Mouse (Mus musculus) CH12.LX (cell line): ENCODE data around the gene Megf11. TPM values are rescaled to one million over a fixed set of nuclear protein-coding genes. Genes with fewer than 3 reads are reported as not detected.

ENCODE experiments used
- DNase-seq: peaks from one replicate; pipeline ENCODE4 v3.0.0-alpha.2; 2013; ENCODE audit errors: extremely low read depth
- H3K27ac ChIP-seq: 2 replicates; pipeline ENCODE4 v1.5.1; 2012; ENCODE audit warnings: low read depth, mild to moderate bottlenecking, control low read depth, moderate library complexity; ENCODE audit not compliant: insufficient read depth
- H3K27me3 ChIP-seq: replicated peaks from 2 replicates; pipeline ENCODE3; 2012; ENCODE audit warnings: inconsistent platforms
- H3K36me3 ChIP-seq, 2 experiments: replicated peaks in 1 of 2; 2 replicates each; pipeline versions ENCODE3 to v1.6.1; 2012; ENCODE audit warnings: inconsistent platforms in 1 of 2, low read length in 1 of 2, mild to moderate bottlenecking in 1 of 2, mixed read lengths in 1 of 2, moderate library complexity in 1 of 2; ENCODE audit not compliant: control insufficient read depth in 1 of 2, insufficient read depth in 1 of 2
- H3K4me1 ChIP-seq, 2 experiments: 2 replicates each; pipeline ENCODE4 v1.6.1; 2012; ENCODE audit warnings: inconsistent platforms in 1 of 2, moderate library complexity in 1 of 2; ENCODE audit not compliant: insufficient read depth in 2 of 2, control insufficient read depth in 1 of 2
- H3K4me2 ChIP-seq: 2 replicates; pipeline ENCODE4 v1.6.1; 2012; ENCODE audit warnings: low read depth, mild to moderate bottlenecking, control low read depth; ENCODE audit not compliant: poor library complexity, insufficient read depth, severe bottlenecking
- H3K4me3 ChIP-seq, 3 experiments: fragments of 150-350 bp in 1 of 3; sonication (generic) in 1 of 3; replicated peaks in 1 of 3; 2 replicates each; pipeline versions ENCODE3 to v1.5.1; 2011 to 2012; ENCODE audit warnings: low read depth in 2 of 3, low read length in 2 of 3, mild to moderate bottlenecking in 2 of 3, moderate library complexity in 2 of 3, control low read depth in 1 of 3, improper control_type of control experiment in 1 of 3, inconsistent platforms in 1 of 3, mixed read lengths in 1 of 3; ENCODE audit not compliant: poor library complexity in 1 of 3
- H3K79me2 ChIP-seq: replicated peaks from 2 replicates; pipeline ENCODE4 v1.6.1; 2012; ENCODE audit warnings: mild to moderate bottlenecking, moderate library complexity; ENCODE audit not compliant: control insufficient read depth, poor library complexity, insufficient read depth, severe bottlenecking; ENCODE audit errors: extremely low read depth
- H3K9ac ChIP-seq: 2 replicates; pipeline ENCODE4 v1.6.1; 2012; ENCODE audit warnings: low read depth, mild to moderate bottlenecking, control low read depth, moderate library complexity; ENCODE audit not compliant: insufficient read depth
- H3K9me3 ChIP-seq: replicated peaks from 2 replicates; pipeline ENCODE3; 2012; ENCODE audit warnings: low read length, inconsistent platforms, mixed read lengths
- E2F4 ChIP-seq: IDR thresholded peaks from 2 replicates; pipeline ENCODE4 v1.6.1; 2011; ENCODE audit warnings: low read depth, low read length, improper control_type of control experiment; ENCODE audit not compliant: insufficient replicate concordance
- EP300 ChIP-seq: IDR thresholded peaks from 2 replicates; pipeline ENCODE4 v1.6.1; 2011; ENCODE audit warnings: low read length, improper control_type of control experiment
- ETS1 ChIP-seq: conservative IDR thresholded peaks from 2 replicates; pipeline ENCODE4 v1.6.1; 2012; ENCODE audit warnings: low read depth, mild to moderate bottlenecking, inconsistent platforms, low read length, improper control_type of control experiment, moderate library complexity
- IRF4 ChIP-seq: IDR thresholded peaks from 2 replicates; pipeline ENCODE4 v1.6.1; 2014; ENCODE audit warnings: low read depth, mild to moderate bottlenecking, inconsistent platforms, low read length, improper control_type of control experiment
- JUN ChIP-seq: IDR thresholded peaks from 2 replicates; pipeline ENCODE4 v1.6.1; 2011; ENCODE audit warnings: low read depth, mild to moderate bottlenecking, low read length, improper control_type of control experiment, moderate library complexity; ENCODE audit not compliant: insufficient read depth
- KAT2A ChIP-seq: IDR thresholded peaks from 2 replicates; pipeline ENCODE4 v1.6.1; 2012; ENCODE audit warnings: low read length, improper control_type of control experiment, inconsistent platforms; ENCODE audit not compliant: insufficient replicate concordance
- MAFK ChIP-seq: IDR thresholded peaks from 2 replicates; pipeline ENCODE4 v1.6.1; 2011; ENCODE audit warnings: low read length, improper control_type of control experiment; ENCODE audit not compliant: insufficient replicate concordance
- NELFE ChIP-seq: IDR thresholded peaks from 2 replicates; pipeline ENCODE4 v1.6.1; 2011; ENCODE audit warnings: low read depth, low read length, improper control_type of control experiment
- POLR2A ChIP-seq: IDR thresholded peaks from 2 replicates; pipeline ENCODE4 v1.6.1; 2011; ENCODE audit warnings: low read depth, mild to moderate bottlenecking, improper control_type of control experiment, low read length
- SMC3 ChIP-seq: IDR thresholded peaks from 2 replicates; pipeline ENCODE4 v1.6.1; 2011; ENCODE audit warnings: low read depth, low read length, improper control_type of control experiment
- TCF12 ChIP-seq: IDR thresholded peaks from 2 replicates; pipeline ENCODE4 v1.6.1; 2014; ENCODE audit warnings: low read depth, mild to moderate bottlenecking, inconsistent platforms, low read length, improper control_type of control experiment
- USF1 ChIP-seq: IDR thresholded peaks from 2 replicates; pipeline ENCODE4 v1.6.1; 2014; ENCODE audit warnings: low read depth, mild to moderate bottlenecking, inconsistent platforms, low read length, improper control_type of control experiment
- ZMIZ1 ChIP-seq: IDR thresholded peaks from 2 replicates; pipeline ENCODE4 v1.6.1; 2012; ENCODE audit warnings: low read depth, mild to moderate bottlenecking, inconsistent platforms, low read length, improper control_type of control experiment
- dilution Hi-C: fragments of 300-500 bp; cut with MboI; formaldehyde crosslinking; loops from 2 replicates; pipeline ENCODE4 v1.14.3; 2020; ENCODE audit warnings: low sequenced_read_pairs; ENCODE audit not compliant: extremely low pct_unique_long_range_greater_than_20kb, extremely low pct_ligation_motif_present
- in situ Hi-C: fragments of 300-500 bp; cut with MboI; formaldehyde crosslinking; loops from 3 replicates; pipeline ENCODE4 v1.14.3; 2019; ENCODE audit warnings: low sequenced_read_pairs, low pct_ligation_motif_present, low pct_unique_long_range_greater_than_20kb, mixed read lengths
- polyA plus RNA-seq: library from polyadenylated mRNA; unstranded; fragments of >175 nt; gene quantifications from 2 replicates; pipeline ENCODE4 v1.2.1, GENCODE M21; 2012; ENCODE audit warnings: low read depth; ENCODE audit not compliant: insufficient read length
- total RNA-seq, 2 experiments: library from RNA; depleted of rRNA; stranded (reverse); fragments of 300-350 nt in 1 of 2; fragments of >200 nt in 1 of 2; gene quantifications; 2 replicates each; pipeline ENCODE4 v1.2.3; 2012 to 2014

The Megf11 gene
- total and polyA plus RNA-seq, 3 experiments = 0.04 to 0.59 TPM; not detected in 1

DNA sequence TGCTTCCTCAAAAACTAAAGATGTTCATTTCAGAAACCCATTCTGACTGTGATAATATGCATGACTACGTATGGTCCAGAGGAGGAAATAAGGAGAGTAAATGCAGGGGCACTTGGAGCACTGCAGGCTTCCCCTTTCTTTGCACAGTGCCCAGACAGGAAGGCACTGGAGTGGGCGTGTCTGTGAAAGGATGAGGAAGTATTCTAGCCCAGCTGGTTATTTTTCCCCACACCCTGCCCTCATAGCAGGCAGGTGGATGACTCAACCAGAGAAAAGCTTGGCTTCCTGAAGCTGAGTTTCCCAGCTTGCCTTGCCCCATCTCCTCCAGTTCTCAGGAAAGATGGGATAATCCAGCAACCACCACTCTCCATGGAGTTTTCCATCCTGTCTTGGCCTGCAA, 317.5 kb downstream of the Megf11 start (continued):
- TF ChIP-seq NELFE = no peak

DNA sequence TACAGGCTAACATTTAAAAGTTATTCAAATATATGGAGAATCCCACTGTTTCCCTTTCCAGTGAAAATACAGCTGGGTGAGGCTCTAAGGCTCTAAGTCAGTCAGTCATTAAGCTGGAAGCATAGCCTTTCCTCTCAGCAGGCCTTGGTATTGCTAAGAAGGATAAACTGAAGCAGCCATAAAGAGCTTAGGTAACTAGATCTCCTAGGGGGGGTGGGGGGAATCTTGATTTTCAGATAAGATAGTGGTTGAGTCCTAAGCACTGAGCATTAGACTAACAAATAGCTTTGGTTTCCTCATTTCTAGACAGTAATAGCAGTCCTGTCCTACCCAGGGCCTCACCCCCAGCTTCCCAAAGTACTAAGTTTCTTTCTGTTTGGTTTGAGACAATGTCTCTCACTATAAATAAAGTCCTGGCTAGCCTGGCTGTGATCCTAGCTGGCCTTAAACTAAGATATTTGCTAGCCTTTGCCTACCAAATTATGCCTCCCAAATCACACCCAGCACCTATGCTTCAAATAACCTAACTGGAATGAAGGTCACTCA, 318.1 kb downstream of the Megf11 start:
- Histone ChIP-seq H3K4me1 (peaks cover 30 to 67% of the 10 kb centered on the region in 2 experiments), H3K79me2 (no peaks in the 10 kb centered on the region), H3K27ac (peak overlapping the region; percentile 71), H3K9me3 (no peaks in the 10 kb centered on the region), H3K36me3 (peaks cover 6 to 58% of the 10 kb centered on the region in 2 experiments), H3K4me3 (no peak overlapping the region), H3K4me2 (peak overlapping the region; percentile 67)
- in situ Hi-C loops = no loop called here
- TF ChIP-seq JUN (no peak), KAT2A (no peak), IRF4 (peak; percentile 7; the same call in 1 of the 2 replicates), EP300 (peak; percentile 26; the same call in 1 of the 2 replicates), MAFK (0 out of 2 replicates have a peak, but pooled peaks have one; percentile 8)
- TF ChIP-seq, all 38 proteins: peak for 3
- H3K27me3 ChIP-seq = no peaks in the 10 kb centered on the region
- H3K9ac ChIP-seq = no peak overlapping the region; the same call in 1 of the 2 replicates
- dilution Hi-C loops = no loop called here
- DNase-seq = peak; percentile 57

- H3K4me1 ChIP-seq = peaks cover 30 to 67% of the 10 kb centered on the region in 2 experiments
- no peaks in the 10 kb centered on the region for H3K9me3 ChIP-seq
- H3K36me3 ChIP-seq = peaks cover 6 to 54% of the 10 kb centered on the region in 2 experiments
- peak overlapping the region; percentile 67 for H3K4me2 ChIP-seq
- peak overlapping the region; percentile 25; the same call in 1 of the 2 replicates for H3K9ac ChIP-seq
- TF ChIP-seq ETS1 (no peak), EP300 (0 out of 2 replicates have a peak, but pooled peaks have one; percentile 9), ZMIZ1 (peak; percentile 22; the same call in 1 of the 2 replicates), USF1 (peak; percentile 25), TCF12 (no peak), SMC3 (no peak), E2F4 (no peak), POLR2A (peak; percentile 28; the same call in 1 of the 2 replicates)
- DNase-seq = peak; percentile 61
- dilution Hi-C loops (no loop called here), in situ Hi-C loops (no loop called here)
- no peaks in the 10 kb centered on the region for H3K79me2 ChIP-seq
- no peaks in the 10 kb centered on the region for H3K27me3 ChIP-seq
- peak overlapping the region; percentile 71 for H3K27ac ChIP-seq
- no peak overlapping the region for H3K4me3 ChIP-seq
Measured at GRCm38 (mm10) chr9:64704073-64704840, 318.8 kb downstream of the Megf11 start.
